Mouse (Mus musculus) frontal cortex, postnatal 25 days (tissue): ENCODE data around the gene Afap1.

Experiments used
- DNase-seq, 2 experiments: peaks; one replicate each; pipeline ENCODE4 v3.0.0; 2022; ENCODE audit warnings: low spot score in 2 of 2

Gene Afap1

GRCm38 (mm10) chr5:36040398-36041235 lies 147.5 kb downstream of the Afap1 start:
- DNase-seq = no peak

- no peak for DNase-seq
Measured at GRCm38 (mm10) chr5:36041236-36041562, 148.1 kb downstream of the Afap1 start.

- no peak for DNase-seq
Measured at GRCm38 (mm10) chr5:36041756-36042155, 148.6 kb downstream of the Afap1 start.

GRCm38 (mm10) chr5:36043154-36043553 lies 150.0 kb downstream of the Afap1 start:
- DNase-seq = no peak
